Mouse (Mus musculus): Measurements from ENCODE around the gene Tnfrsf23.
"Not testable (repeated sequence)": the region's sequence is repeated elsewhere in the genome, so short reads cannot be mapped to it uniquely, and the experiment has no call there.

Gene Tnfrsf23

DNA sequence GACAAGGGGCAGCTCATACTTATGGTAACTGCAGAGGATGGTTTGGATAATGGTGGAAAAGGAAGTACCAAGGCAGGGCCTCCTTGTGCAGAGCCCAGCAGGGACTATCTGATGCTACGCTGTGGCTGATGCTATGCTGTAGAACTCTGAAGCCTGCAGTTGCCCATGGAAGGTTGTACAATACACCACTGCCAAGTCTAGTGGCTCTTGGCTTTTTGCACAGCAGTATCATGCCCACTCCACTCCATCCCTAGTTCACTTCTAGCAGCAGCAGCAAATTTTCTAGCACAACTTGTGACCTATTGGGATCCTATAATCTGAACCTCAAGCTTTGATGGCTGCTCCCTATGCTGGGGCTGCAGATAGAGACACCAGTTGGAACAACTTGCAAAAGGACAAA lies 4.1 kb downstream of the Tnfrsf23 start:
- no peak for DNase-seq

DNA sequence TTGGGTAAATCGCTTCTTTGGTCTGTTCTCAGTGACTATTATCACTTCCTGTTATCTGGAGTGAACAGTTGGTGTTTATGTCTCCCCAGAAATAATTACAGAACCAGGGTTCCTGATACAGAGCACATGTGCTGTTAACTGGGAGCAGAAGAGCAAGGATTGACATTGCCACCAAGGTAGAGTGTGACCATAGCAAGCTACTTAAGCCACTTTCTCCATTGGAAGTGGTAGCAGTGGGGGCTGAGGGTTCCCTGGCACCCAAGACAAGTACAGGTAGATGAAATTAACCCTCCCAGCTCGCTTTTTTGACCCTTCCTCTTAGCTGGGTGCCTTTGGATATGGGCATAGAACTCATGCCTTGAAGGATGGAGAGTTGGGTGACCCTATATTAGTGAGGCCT lies 4.8 kb downstream of the Tnfrsf23 start:
- DNase-seq, result not testable (repeated sequence)

DNA sequence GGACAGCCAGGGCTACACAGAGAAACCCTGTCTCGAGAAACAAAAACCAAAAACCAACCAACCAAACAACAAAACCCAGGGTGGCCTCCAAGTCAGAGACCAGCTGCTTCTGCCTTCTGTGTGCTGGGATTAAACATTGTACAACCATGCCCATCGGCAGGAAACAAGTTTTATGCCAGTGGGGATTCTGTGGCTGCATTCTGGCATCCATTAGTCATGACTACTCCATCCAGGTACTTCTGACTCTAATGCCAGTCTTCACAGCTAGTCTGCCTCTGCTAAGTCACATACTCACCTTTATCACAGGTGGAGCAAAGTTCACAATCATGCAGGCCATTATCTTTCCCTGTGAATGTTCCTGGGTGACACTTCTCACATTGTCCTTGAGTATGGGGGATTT lies 6.0 kb downstream of the Tnfrsf23 start:
- not testable (repeated sequence) for DNase-seq

DNA sequence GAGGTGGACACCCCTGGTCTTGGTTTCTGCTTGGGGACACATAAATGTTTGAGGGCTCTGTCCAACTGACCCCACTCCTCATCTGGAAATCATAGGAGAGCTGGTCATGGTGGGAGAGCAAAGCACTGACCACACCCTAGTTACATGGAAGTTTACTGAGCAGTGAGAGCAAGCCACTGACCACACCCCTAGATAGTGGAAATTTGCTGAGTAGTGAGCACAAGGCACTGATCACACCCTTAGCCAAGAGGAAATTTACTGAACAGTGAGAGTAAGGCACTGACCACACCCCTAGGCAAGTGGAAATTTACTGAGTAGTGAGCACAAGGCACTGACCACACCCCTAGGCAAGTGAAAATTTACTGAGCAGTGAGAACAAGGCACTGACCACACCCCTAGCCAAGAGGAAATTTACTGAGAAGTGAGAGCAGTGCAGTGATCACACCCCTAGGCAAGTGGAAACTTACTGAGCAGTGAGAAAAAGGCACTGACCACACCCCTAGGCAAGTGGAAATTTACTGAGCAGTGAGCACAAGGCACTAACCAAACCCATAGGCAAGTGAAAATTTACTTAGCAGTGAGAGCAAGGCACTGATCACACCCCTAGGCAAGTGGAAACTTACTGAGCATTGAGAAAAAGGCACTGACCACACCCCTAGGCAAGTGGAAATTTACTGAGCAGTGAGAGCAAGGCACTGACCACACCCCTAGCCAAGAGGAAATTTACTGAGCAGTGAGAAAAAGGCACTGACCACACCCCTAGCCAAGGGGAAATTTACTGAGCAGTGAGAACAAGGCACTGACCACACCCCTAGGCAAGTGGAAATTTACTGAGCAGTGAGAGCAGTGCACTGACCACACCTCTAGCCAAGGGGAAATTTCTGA lies 19.0 kb downstream of the Tnfrsf23 start:
- no peak for DNase-seq

DNA sequence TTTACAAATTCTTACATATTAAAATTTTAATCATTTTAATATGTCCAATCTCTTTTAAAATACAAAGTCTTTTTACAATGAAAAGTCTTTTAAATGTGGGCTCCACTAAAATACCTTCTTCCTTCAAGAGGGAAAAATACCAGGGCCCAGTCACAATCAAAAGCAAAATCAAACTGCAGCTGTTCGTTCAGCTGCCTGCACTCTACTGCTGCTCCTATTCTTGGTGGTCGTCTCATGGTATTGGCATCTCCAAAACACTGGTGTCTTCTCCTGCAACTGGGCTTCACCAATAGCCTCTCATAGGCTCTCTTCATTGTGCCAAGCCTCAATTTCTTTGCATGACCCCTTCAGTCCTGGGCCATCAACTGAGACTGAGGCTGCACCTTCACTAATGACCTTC lies 22.2 kb downstream of the Tnfrsf23 start:
- DNase-seq, result no peak

DNA sequence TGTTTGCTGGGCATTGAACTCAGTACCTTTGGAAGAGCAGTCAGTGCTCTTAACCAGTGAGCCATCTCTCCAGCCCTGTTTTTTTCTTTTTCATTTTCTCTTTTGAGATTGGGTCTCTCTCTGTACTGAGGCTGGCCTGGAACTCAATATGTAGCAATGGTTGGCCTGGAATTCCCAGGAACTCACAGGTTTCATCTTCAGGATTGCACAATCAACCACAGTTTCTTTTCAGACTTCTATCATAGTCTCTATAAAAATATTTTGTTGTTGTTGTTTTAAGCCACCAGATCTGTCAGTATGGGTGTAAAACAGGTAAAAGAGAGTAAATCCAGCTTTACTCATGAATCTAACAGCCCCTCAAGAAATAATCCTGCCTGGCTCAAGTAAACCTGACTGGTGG lies 24.9 kb downstream of the Tnfrsf23 start:
- DNase-seq, result no peak

DNA sequence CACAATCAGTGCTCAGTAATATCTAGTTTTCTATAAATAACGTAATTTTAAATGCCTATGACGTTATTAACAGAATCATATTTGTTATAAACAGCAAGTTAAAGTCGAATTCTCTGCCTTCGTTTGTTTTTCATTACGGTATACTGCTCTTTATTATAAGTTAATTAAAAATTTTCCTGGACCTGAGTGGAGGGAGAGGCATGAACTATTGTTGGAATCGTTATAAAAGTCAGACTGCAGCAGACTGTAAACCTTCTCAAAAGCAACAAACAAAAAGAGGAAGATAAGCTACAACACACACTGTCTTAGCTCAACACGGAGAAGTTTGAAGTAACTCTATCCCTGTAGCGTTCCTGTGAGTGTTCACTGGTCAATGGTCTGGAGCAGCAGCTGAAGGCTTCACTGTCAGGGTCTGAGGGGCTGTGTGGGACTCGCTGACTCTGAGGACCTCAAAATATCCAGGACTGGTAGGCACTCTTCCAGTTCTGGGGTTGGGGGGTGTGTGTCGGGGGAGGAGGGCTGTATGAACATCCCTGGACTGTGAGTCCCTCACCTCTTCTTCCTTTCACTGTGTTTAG lies 35.8 kb downstream of the Tnfrsf23 start:
- not testable (repeated sequence) for DNase-seq

DNA sequence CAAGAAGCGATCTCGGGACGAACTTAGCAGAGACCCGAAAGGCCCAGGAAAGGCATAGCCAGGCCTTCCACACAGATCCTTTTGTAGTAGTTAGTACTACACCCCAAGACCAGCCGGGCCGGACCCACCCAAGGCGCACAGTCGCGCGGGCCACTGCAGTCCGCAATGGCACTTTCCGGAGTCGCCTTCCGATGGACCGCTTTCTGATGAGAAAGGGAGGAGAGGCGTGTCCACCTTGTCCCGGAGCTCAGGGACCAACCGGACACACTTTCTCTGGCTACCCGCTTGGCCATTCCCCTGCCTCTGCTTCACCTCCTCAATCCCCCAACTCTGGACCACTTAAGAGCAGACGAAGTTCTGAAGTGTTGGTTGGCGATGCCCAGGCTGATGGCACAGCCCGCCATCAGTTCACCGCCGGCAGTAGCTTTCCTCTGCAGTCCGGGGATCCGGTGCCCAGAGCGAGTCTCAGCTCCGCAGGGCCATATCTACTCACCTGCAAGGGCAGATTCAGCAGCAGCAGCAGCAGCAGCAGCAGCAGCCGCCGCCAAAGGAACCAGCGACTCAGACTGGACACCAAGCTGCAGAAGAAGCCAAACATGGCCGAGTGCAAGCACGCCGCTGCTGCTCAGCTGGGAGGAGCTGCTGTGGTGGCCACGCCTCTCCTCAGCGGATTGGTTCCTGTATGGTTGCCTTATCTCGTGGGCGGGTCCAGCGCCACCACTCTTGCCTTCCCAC lies 36.5 kb downstream of the Tnfrsf23 start, which contains the start of gene Tnfrsf22:
Tnfrsf22 (minus strand) TSS at position 628 of the 735 bp plus-strand sequence.
- DNase-seq, result peak; percentile 80

DNA sequence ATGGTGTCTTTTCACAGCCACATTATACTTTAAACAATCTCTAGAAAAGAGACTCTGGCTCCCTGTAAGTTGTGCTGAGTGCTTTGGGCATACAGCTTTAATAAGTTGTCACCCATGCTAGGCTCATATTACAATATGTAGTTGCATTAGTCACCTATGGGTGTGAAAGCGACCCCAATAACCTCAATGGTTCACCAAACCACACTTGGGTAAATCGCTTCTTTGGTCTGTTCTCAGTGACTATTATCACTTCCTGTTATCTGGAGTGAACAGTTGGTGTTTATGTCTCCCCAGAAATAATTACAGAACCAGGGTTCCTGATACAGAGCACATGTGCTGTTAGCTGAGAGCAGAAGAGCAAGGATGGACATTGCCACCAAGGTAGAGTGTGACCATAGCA lies 41.7 kb downstream of the Tnfrsf23 start:
- not testable (repeated sequence) for DNase-seq

DNA sequence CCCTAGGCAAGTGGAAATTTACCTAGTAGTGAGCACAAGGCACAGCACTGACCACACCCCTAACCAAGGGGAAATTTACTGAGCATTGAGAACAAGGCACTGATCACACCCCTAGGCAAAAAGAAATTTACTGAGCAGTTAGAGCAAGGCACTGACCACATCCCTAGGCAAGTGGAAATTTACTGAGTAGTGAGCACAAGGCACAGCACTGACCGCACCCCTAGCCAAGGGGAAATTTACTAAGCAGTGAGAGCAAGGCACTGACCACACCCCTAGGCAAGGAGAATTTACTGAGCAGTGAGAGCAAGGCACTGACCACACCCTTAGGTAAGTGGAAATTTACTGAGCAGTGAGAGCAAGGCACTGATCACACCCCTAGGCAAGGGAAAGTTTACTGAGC lies 49.0 kb downstream of the Tnfrsf23 start:
- DNase-seq, result no peak

DNA sequence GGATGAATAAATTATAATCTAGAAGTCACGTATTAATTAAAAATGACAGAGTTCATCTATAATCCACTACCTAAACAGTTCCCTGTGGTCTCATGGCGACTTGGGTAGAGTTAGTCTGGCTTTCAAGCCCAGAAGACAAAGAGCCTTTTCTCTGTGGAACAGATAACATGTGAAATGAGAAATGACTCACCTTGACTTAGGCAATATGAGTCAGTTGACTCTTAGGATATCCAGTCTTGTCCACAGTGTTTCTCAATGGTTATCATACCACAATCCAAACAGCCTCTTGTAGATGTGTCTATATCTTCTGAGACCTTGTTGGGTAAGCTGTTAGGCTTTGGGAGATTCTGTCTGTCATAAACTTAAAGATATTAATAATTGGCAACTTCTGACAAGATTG lies 54.2 kb downstream of the Tnfrsf23 start:
- no peak for DNase-seq

DNA sequence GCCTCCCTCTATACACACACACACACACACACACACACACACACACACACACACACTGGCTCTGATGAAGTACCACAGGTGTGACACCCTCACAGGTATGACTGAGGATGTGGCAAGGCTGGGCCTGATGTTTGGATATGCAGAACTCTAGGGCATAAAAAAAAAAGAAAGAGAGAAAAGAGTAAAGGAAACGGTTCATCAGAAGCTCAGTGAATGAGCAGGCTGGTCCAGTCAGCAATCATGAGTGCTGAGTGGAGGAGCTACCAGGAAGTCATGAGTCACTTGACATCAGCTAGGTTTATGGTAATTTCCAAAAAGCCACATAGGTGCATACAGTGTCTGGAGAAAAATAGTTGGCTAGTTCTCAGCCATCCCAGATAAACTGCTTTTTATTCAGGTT lies 56.2 kb downstream of the Tnfrsf23 start:
- no peak for DNase-seq

DNA sequence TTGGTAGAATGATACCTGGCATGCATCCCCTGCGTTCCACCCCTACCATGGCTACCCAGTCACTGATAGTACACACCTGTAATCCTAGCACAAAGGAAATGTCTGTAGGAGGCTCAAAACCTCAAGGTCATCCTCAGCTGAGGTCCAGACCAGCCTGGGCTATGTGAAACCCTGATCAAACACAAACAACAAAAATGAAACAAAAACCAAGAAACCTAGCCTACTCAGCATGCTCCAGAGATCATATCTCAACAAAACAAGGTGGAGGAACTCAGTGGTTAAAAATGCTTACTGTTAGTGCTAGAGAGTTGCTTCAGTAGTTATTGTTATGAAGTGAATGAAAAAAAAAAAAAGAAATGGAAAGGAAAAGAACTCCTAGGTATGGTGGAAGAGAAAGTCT lies 57.1 kb downstream of the Tnfrsf23 start, which contains the start of gene Tnfrsf26:
Tnfrsf26 (minus strand) TSS at position 183 of the 400 bp plus-strand sequence.
- DNase-seq, result no peak

DNA sequence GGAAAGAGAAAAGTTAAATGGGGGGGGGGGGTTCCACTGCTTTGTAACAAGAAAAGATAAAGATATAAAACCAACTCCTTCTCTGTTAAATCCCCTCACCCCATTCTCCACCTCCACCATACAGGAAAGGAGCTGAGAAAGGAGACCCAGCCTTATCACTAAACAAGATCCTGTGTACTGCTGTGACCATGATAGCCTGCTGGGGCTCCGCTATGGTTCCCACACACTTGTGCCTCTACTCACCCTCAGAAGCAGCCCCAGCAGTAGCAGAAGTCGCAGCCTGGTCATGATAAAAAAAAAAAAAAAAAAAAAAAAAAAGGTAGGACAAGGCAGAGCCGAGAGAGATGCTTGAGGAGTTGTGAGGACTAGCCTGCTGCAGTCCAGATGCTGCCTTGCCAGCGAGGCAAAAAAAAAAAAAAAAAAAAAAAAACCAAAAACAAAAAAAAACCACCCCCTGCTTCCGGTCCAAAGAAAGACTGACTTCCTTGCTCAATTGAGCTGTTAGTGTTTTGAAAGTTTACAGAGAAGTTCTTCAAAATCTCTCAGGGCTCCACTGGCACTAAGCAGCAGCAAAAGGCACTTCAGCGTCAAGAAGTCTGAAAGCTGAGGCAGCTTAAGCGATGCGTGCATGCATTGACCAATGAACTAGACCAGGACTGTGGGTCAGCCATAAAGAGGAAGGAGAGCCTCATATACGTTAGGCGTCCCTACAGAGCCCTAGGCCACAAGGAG lies 58.0 kb downstream of the Tnfrsf23 start:
- DNase-seq, result no peak

DNA sequence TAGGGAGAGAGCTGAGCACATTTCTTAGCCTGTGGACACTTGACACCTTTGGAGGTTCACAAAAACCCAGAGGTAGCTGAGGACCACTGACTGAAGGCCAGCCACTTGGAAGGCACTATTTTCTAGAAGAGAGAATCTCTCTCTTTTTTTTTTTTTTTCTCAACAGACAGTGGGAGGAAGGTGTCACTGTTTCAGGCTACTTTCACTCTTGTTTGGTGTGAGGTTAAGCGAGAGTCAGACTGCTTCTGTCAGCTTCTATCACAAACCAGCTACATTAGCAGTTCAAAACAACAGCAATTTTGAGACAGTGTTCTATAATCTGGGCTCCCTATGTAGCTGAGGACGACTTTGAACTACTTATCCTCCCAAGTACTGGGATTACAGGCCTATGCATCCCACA lies 59.5 kb downstream of the Tnfrsf23 start:
- no peak for DNase-seq

DNA sequence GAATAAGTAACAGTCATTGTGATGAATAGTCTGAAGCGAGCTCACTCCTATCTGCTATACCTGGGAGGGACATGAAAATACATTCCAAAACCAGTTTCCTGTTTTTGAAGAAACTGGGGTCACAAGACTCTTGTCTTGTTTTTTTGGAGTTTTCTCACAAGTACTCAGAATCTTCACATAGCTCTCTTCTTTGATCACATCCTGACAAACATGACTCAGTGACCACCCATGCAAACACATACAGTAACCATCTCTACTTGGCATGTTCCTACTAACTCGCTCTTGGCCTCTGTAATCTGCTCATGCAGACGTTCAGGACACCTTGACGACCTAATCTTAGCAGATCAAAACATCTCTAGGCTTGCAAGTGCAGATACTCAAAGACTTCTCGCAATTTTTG lies 60.5 kb downstream of the Tnfrsf23 start:
- no peak for DNase-seq

DNA sequence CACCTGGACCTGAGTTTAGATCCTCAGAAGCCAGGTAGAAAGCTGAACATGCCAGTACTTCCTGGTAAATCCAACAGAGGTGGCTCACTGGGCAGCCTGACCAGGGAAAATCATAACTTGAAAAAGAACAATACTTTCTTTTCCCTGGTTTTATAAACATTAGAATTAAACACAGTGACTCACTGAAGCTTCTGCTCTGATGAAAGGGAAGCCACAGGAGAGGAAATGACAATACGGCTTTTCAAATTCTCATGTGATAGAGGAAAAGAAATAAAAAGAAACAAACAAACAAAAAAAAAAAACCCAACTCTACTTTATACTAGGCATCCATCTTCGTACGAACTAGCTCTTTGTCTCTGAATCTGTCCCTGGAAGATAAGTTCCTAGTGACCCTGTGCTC lies 61.1 kb downstream of the Tnfrsf23 start:
- DNase-seq, result no peak

DNA sequence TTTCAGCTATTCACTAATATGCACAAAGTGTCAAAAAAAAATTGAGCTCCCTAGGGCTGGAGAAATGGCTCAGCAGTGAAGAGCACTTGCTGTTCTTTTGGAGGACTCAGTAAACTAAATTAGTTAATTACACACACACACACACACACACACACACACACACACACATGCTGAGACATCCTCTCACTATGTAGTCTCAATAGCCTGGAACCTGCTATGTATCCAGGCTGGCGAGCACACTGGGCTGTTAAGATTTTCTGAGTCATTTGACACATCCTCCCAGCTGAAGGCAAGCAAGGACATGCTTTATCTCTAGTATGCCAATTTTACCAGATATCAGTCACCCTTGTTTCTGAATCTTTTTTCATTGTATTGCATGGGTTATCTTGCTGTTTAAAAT lies 64.7 kb downstream of the Tnfrsf23 start:
- DNase-seq, result no peak

Data from liver (tissue).